Mouse (Mus musculus) stomach, embryonic 14.5 days (tissue): ENCODE results near the gene Macrod2. TPM values are rescaled to one million over a fixed set of nuclear protein-coding genes. Genes with fewer than 3 reads are reported as not detected.

Source experiments
- ATAC-seq: fragments of 200-750 bp; cut with Nextera tagmentation; 2 replicates; pipeline ENCODE4 v1.8.0; 2017; ENCODE audit warnings: low read depth, moderate TSS enrichment; ENCODE audit not compliant: insufficient number of reproducible peaks, insufficient read depth, low FRiP score
- H3K27ac ChIP-seq: fragments of 300-500 bp; sonication (generic); 2 replicates; pipeline ENCODE4 v1.5.1; 2014; ENCODE audit warnings: mild to moderate bottlenecking, low read length, moderate library complexity, mixed read lengths
- H3K27me3 ChIP-seq: fragments of 300-500 bp; sonication (generic); 2 replicates; pipeline ENCODE4 v1.6.1; 2014; ENCODE audit warnings: low read length, control low read depth, mixed read lengths; ENCODE audit not compliant: control insufficient read depth, insufficient read depth
- H3K36me3 ChIP-seq: fragments of 300-500 bp; sonication (generic); 2 replicates; pipeline ENCODE4 v1.6.1; 2014; ENCODE audit warnings: mild to moderate bottlenecking, control low read depth, low read length, moderate library complexity, mixed read lengths; ENCODE audit not compliant: control insufficient read depth, insufficient read depth
- H3K4me1 ChIP-seq: fragments of 300-500 bp; sonication (generic); 2 replicates; pipeline ENCODE4 v1.6.1; 2014; ENCODE audit warnings: low read length, control low read depth, mixed read lengths; ENCODE audit not compliant: control insufficient read depth, insufficient read depth
- H3K4me2 ChIP-seq: fragments of 300-500 bp; sonication (generic); replicated peaks from 2 replicates; pipeline ENCODE4 v1.6.1; 2014; ENCODE audit warnings: low read depth, low read length, control low read depth
- H3K4me3 ChIP-seq: fragments of 300-500 bp; sonication (generic); 2 replicates; pipeline ENCODE4 v1.5.1; 2014; ENCODE audit warnings: low read depth, low read length, control low read depth
- H3K9ac ChIP-seq: fragments of 300-500 bp; sonication (generic); replicated peaks from 2 replicates; pipeline ENCODE4 v1.6.1; 2014; ENCODE audit warnings: low read depth, mild to moderate bottlenecking, control low read depth, low read length, moderate library complexity, mixed read lengths
- H3K9me3 ChIP-seq: fragments of 300-500 bp; sonication (generic); 2 replicates; pipeline ENCODE4 v1.6.1; 2016; ENCODE audit warnings: low read depth, low read length, control low read depth; ENCODE audit not compliant: control insufficient read depth
- WGBS: fragments of 180-500 bp; shearing (Covaris S2); extraction: QIAGEN DNeasy Blood & Tissue Kit; methylation state at CpG from one replicate; pipeline ENCODE4 v1.1.7; 2014; 5-methylcytosine and 5-hydroxymethylcytosine counted together
- polyA plus RNA-seq: library from polyadenylated mRNA; unstranded; fragments of >200 nt; fragmentation: Nextera tagmentation; extraction: Ambion mirVana; gene quantifications from 2 replicates; pipeline ENCODE4 v1.2.1, GENCODE M21; 2014

Gene Macrod2
- polyA plus RNA-seq, 1 experiment from 2014 or later = 40.9 TPM

- H3K4me2 ChIP-seq = 0 out of 2 replicates have a peak overlapping the region, but pooled peaks have one; percentile 16
- no peak overlapping the region for H3K27ac ChIP-seq
- H3K36me3 ChIP-seq = no peaks in the 10 kb centered on the region
Observed at GRCm38 (mm10) chr2:141286110-141286747, 891.1 kb downstream of the Macrod2 start.

GRCm38 (mm10) chr2:141288494-141288893 is 893.4 kb downstream of the Macrod2 start:
- no peak overlapping the region for H3K9ac ChIP-seq
- no peaks in the 10 kb centered on the region for H3K27me3 ChIP-seq
- ATAC-seq = no peak
- H3K27ac ChIP-seq = no peak overlapping the region
- no peak overlapping the region for H3K4me2 ChIP-seq
- H3K4me3 ChIP-seq = no peak overlapping the region
- H3K9me3 ChIP-seq = no peaks in the 10 kb centered on the region
- WGBS = 21% methylated on average over 7 of the region's 7 CpGs
- no peaks in the 10 kb centered on the region for H3K36me3 ChIP-seq
- H3K4me1 ChIP-seq = 0 out of 2 replicates have a peak, but pooled peaks cover 5% of the 10 kb centered on the region

More at GRCm38 (mm10) chr2:141286110-141286747, 891.1 kb downstream of the Macrod2 start:
- no peak overlapping the region for H3K9ac ChIP-seq
- 48% methylated on average over 7 of the region's 7 CpGs for WGBS
- no peaks in the 10 kb centered on the region for H3K27me3 ChIP-seq
- peak; percentile 69; the same call in 1 of the 2 replicates for ATAC-seq
- H3K4me3 ChIP-seq = no peak overlapping the region
- no peaks in the 10 kb centered on the region for H3K9me3 ChIP-seq
- H3K4me1 ChIP-seq = 0 out of 2 replicates have a peak, but pooled peaks cover 5% of the 10 kb centered on the region

GRCm38 (mm10) chr2:141289059-141289713 is 894.1 kb downstream of the Macrod2 start:
- ATAC-seq = no peak
- H3K9me3 ChIP-seq = no peaks in the 10 kb centered on the region
- no peak overlapping the region for H3K4me2 ChIP-seq
- no peak overlapping the region for H3K27ac ChIP-seq
- H3K9ac ChIP-seq = no peak overlapping the region
- H3K27me3 ChIP-seq = no peaks in the 10 kb centered on the region
- H3K4me1 ChIP-seq = 0 out of 2 replicates have a peak, but pooled peaks cover 5% of the 10 kb centered on the region
- no peaks in the 10 kb centered on the region for H3K36me3 ChIP-seq
- WGBS = 42% methylated on average over 2 of the region's 2 CpGs
- H3K4me3 ChIP-seq = no peak overlapping the region

- Histone ChIP-seq H3K27ac (no peak overlapping the region), H3K4me3 (no peak overlapping the region), H3K36me3 (no peaks in the 10 kb centered on the region), H3K9me3 (no peaks in the 10 kb centered on the region), H3K4me2 (no peak overlapping the region), H3K27me3 (no peaks in the 10 kb centered on the region), H3K4me1 (no peaks in the 10 kb centered on the region), H3K9ac (no peak overlapping the region)
- 48% methylated on average over 3 of the region's 3 CpGs for WGBS
- no peak for ATAC-seq
Observed at GRCm38 (mm10) chr2:141292847-141293246, 897.7 kb downstream of the Macrod2 start.

- H3K4me2 ChIP-seq = no peak overlapping the region
- H3K9ac ChIP-seq = no peak overlapping the region
- no peak for ATAC-seq
- no peaks in the 10 kb centered on the region for H3K36me3 ChIP-seq
- H3K27ac ChIP-seq = no peak overlapping the region
- H3K27me3 ChIP-seq = no peaks in the 10 kb centered on the region
- no peaks in the 10 kb centered on the region for H3K4me1 ChIP-seq
- no peaks in the 10 kb centered on the region for H3K9me3 ChIP-seq
- WGBS = 55% methylated on average over 6 of the region's 6 CpGs
- no peak overlapping the region for H3K4me3 ChIP-seq
Observed at GRCm38 (mm10) chr2:141299168-141299567, 904.1 kb downstream of the Macrod2 start.

- Histone ChIP-seq H3K9me3 (no peaks in the 10 kb centered on the region), H3K4me2 (no peak overlapping the region), H3K27me3 (no peaks in the 10 kb centered on the region), H3K4me1 (no peaks in the 10 kb centered on the region), H3K4me3 (no peak overlapping the region), H3K9ac (no peak overlapping the region), H3K27ac (no peak overlapping the region), H3K36me3 (no peaks in the 10 kb centered on the region)
- ATAC-seq = no peak
- WGBS = 90% methylated on average over 2 of the region's 2 CpGs
Observed at GRCm38 (mm10) chr2:141301030-141301429, 905.9 kb downstream of the Macrod2 start.

GRCm38 (mm10) chr2:141308406-141308805 is 913.3 kb downstream of the Macrod2 start:
- no peak for ATAC-seq
- H3K27me3 ChIP-seq = no peaks in the 10 kb centered on the region
- no peak overlapping the region for H3K4me2 ChIP-seq
- no peaks in the 10 kb centered on the region for H3K36me3 ChIP-seq
- H3K9me3 ChIP-seq = no peaks in the 10 kb centered on the region
- H3K4me1 ChIP-seq = no peaks in the 10 kb centered on the region
- H3K4me3 ChIP-seq = no peak overlapping the region
- no peak overlapping the region for H3K27ac ChIP-seq
- 80% methylated on average over 3 of the region's 3 CpGs for WGBS
- H3K9ac ChIP-seq = no peak overlapping the region

GRCm38 (mm10) chr2:141312136-141312948 is 917.2 kb downstream of the Macrod2 start:
- H3K36me3 ChIP-seq = no peaks in the 10 kb centered on the region
- no peak overlapping the region for H3K27ac ChIP-seq
- no peak overlapping the region for H3K4me2 ChIP-seq
- H3K4me1 ChIP-seq = no peaks in the 10 kb centered on the region
- WGBS = 64% methylated on average over 10 of the region's 10 CpGs
- H3K4me3 ChIP-seq = no peak overlapping the region
- H3K27me3 ChIP-seq = no peaks in the 10 kb centered on the region
- H3K9ac ChIP-seq = no peak overlapping the region
- ATAC-seq = no peak
- H3K9me3 ChIP-seq = no peaks in the 10 kb centered on the region
